Mouse (Mus musculus) cerebellum, adult 9-11 months (tissue): ENCODE measurements at regions not wholly inside any gene's neighbourhood (a gene's known extent, or its start where the extent isn't known, plus 50 kb on each side); places are given as distances from the start of the nearest gene placed in this dataset.

Source experiments
- DNase-seq: peaks from one replicate; pipeline ENCODE4 v3.0.0; 2022

DNA sequence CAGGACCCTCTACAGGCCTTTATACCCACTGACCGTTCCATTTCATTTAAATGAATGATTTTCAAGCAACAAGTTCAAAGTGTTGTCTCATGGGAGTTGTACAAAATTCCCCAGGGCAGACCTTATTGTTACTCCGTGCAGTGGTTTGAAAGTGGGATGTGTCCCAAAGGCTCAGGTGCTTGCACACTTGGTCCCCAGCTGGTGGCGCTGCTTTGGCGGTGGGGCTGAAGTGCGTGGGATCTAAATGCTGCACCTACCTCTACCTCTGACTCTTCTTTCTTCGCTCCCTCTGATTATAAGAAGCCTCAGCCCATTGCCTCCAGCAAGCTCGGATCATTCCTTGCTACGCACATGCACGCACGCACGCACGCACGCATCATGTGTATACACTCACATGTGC is 131.0 kb upstream of the Cops8 start:
- DNase-seq = no peak

DNA sequence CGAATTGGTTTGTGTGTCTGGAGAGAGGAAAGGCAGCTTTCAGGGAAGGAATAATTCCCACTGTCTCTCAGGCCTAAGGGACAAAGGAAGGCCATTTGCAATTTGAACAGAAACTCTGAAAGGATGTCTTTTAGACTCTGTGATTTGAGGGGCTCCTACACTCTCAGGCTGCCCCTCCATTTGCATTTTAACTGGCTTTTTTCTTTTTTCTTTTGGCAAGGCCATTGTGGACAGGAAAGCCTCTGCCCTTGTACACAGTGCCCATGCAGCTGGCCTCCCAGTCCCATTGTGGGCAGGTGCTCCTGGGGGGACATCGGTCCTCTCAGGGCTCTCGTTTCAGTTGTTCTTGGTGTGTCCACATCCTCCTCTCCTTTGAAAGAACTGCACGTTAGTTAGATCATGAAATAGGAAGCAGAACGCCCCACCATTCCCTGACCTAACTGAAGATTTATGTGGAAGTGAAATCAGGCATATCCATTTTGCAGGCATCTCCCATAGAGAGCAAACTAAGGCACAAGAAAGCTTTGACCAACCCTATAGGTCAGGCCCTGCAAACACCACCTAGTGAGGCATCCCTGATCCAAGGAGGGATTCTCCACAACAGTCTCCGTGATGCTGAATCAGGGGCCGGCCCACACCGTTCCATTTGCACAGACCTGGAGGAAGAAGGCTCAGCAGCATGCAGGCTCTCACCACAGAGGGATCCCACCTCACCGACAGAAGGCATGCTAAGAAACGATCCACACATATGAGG is 127.5 kb upstream of the Cops8 start:
- no peak for DNase-seq

DNA sequence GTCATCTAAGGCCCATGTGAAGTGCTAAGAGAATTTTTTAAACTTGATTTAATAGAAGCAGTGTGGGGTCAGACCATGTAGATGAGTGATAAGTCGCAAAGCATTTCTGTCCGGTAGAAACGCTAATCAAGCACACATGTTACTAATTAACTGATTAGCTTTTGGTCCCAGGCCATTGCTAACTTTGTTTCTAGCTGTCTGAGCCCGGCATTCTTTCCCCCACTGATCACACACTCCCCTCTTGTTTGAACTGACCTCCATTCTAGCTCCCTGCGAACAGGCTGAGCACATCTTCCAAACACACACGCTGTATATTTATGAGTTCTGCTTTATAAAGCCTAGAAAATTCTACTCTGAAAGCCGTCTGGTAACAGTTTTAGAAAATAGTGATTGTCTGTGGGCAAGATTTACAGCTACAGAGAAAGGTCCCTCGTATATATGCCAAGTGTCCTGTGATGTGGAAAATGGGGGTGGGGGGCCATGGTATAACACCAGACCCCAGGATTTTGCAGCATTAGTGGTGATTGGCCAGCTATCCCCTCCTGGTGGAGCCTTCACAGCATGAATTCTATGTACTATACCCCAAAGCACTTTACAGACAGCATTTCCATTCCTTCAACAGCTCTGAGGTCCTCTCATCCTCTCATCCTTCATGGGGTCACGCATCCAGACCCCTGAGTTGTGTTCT is 126.1 kb upstream of the Cops8 start:
- DNase-seq = no peak

DNA sequence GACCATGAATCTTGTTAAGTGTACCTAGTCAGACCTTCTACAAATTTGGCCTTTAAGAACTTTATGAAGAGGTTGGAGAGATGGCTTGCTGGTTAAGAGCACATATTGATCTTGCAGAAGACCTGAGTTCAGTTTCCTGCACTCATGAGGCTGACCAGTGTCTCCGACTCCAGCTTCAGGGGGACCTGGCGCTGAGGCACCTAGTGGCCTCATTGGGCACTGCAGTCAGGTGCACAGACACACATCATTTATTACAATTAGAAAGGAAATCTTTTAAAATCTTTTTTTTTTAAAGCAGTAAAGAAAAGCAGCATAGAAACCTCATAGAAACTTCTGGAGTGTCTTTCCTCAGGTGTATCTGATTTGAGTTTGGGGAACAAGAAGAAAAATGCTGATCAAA is 123.9 kb upstream of the Cops8 start:
- no peak for DNase-seq

DNA sequence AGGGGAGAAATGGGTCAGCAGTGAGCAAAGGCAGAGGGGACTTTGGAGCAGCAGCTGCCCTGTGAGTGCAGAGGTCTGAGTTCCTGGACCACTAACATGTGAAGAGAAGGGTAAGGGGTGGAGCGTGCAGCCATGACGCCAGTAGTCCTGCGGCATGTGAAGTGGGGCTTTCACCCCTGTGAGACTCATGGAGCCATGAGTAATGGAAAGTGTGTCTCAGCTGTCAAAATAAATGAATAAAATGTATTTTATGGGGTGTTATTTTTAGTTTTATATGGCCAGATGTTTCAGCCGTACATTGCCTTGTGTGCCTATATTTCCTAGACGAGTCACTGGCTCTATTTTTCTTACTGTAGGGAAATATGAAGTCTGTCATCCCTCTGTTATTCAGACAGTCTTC is 121.5 kb upstream of the Cops8 start:
- DNase-seq = no peak

DNA sequence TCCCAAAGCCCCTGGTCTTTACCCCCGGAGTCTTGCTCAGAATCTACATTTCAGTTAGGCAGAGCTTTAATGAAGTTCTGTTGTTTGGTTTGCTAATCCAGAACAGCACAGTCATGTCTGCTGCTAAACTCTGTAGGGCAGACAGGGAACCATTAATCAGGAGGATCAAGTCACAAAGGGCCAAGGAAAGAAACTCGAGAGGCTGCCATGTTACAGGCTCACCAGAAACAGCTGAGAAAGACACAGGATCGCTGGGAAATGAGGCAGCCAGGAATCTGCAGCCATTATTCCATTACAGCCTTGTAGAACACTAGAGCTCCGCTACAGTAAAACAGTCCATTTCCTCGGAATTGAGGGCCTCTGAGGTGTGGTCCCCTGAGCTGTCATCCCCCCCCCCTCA is 121.1 kb upstream of the Cops8 start:
- no peak for DNase-seq

DNA sequence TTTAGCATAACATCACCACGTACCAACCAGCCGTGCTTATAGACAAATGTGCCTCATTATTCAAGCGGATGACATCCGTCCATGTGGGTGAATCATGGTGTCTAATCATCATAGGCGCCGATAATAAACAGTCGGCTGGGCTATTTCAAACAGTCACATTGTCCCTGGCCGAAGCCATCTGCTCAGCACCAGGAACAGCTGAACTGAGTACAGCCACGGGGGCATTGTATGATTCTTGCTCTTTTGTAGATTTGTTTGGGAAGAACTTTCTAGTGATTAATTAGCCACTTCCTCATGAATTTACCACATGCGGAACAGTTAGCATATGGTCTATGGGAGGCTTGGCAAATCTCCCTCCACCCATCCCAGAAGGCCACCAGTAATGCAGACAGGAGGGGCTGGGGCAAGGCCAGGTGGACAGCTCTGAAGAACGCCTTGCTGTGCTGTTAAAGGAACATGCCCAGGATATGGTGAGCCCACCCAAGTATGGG is 116.4 kb upstream of the Cops8 start:
- peak; percentile 62 for DNase-seq

DNA sequence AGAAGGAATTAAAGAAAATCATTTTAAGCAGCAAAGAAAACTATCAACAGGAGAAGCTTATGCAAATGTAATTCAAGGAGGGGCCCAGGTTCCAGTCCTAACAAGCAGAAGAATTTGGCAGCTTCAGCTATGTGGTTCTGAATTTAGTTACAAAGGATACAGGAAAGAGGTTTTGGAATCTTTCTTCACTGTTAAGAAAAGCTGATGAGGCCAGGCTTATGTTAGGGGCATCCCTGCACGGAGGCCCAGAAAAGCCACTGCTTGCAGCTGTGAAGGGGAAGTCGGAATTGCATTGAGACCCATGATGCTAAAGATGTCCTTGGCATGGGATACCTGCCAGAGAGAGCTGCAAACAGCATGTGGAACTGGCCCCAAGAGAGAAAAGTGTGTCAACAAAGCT is 114.9 kb upstream of the Cops8 start:
- DNase-seq = no peak

DNA sequence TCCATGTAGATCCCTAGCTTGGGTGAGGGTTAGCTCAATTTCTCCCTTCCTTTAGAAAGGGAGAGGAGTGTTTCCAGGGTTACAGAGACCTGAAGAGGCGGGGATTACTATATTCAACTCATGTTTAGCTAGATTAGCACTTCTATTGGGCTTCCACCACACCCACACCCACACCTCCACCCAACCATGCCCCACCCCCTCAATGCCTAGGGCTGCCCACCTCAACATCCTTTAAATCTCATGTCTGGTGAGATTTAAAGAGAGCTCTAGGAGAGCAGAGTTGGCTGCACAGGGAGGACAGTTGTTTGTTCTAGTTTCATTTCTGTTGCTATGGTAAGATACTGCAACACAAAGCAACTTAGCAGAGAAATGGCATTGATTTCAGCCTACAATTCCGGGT is 113.8 kb upstream of the Cops8 start:
- no peak for DNase-seq

DNA sequence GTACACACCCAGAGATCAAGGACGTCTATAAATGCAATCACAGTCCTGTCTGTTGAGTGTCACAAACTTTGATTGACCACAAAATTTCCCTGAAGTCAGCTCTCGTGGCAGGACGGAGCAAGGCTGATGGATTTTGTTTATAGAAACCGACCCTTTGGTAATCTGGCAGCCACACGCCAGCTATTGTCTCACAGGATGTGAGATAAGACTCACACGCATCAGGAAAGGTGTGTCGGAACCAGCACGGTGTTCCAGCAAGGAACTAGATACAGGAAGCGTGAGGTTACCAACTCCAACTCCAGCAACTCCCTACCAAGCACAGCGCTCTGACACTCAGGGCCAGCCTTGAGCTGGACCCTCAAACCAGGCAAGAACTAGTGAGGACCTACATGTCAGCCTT is 112.4 kb upstream of the Cops8 start:
- DNase-seq = no peak

DNA sequence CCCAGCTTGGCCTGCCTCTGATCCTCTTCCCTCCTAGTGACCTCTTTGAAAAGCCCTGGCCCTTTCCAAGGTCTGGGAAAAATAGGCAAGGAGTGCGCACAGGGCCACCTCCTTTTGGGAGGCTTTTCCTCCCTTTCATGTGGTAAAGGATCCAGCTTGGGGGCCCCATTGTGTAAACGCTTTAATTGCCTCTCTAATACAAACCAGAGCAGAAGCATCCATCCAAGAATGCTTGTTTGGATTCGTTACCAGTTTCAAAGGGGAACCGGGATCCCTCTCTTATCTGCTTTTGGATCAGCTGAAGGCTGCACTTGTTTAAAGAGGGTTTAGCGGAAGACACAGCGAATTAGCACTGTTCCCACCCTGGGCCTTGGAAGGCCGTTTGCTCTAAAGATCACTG is 109.3 kb upstream of the Cops8 start:
- no peak for DNase-seq

DNA sequence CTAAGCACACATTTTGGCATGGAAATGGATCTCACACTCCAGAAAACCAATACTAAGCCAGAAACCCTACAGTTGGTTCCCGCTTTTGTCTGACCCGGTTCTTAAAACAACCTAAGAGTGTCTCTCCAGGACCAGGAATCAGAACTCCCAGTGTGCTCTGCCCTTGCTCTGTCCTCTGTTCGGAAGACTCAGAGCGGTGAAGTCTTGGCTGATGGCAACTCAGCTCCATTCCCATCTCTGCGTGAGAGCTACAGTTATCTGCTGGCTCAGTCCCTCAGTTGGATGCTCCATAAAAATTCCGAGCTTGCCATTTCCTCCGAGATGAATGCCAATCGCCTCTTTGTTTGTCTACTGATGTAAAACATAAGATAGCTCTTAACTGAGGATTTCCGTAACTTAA is 107.6 kb upstream of the Cops8 start:
- DNase-seq = no peak

DNA sequence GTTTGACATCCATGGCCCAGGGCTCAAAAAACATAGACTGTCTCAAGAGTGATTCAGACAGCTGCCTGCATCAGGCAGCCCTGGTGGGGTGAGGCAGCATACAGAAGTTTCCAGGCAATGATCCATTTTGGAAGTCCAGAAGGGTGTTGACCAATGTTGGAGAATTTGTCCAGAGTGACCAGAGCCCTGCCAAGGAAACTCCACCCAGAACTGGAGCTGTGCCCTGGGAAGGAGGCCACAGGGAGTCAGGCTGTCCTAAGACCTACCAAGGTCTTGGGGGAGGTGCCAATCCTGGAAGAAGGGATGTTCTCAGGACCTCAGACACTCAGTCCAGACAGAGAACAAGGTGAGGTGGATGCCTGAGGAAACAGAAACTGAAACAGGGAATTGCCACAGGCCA is 105.2 kb upstream of the Cops8 start:
- DNase-seq = no peak

DNA sequence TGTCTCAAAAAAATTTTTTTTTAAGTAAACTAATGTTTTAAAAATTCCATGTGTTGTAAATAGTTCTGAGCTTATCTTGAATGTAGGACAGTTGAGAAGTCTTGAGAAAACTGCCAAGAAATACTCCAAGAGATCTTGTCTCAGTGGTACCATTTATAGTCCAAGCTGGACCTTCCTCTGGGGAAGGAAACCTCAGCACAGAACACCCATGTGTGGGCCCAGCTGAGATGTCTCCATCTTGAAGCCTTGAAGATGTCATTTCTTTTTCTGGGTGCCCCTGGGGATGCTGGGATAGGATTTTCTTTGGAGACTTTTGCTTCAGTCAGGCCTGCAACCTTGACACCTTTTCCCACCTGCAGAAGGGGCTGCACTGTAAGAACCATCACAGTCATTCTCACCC is 101.4 kb upstream of the Cops8 start:
- no peak for DNase-seq

DNA sequence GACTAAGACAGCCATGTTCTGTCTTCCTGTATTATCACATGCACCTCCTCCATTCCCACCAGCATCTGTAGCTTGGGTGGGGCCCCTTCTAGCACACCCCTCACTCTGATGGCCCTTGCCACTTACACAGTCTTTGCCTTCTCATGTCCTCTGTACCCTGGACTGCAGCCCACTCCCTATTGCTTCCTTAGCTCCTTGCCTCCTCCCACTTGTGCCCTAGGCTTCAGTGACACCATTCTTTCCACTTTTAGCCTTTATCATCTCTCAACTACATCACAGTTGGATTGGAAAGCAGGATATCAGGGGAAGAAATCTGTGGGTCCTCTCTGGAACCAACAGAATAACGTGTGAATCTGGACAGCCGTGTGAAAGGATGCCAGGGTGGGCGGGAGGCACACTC is 100.4 kb upstream of the Cops8 start:
- no peak for DNase-seq

DNA sequence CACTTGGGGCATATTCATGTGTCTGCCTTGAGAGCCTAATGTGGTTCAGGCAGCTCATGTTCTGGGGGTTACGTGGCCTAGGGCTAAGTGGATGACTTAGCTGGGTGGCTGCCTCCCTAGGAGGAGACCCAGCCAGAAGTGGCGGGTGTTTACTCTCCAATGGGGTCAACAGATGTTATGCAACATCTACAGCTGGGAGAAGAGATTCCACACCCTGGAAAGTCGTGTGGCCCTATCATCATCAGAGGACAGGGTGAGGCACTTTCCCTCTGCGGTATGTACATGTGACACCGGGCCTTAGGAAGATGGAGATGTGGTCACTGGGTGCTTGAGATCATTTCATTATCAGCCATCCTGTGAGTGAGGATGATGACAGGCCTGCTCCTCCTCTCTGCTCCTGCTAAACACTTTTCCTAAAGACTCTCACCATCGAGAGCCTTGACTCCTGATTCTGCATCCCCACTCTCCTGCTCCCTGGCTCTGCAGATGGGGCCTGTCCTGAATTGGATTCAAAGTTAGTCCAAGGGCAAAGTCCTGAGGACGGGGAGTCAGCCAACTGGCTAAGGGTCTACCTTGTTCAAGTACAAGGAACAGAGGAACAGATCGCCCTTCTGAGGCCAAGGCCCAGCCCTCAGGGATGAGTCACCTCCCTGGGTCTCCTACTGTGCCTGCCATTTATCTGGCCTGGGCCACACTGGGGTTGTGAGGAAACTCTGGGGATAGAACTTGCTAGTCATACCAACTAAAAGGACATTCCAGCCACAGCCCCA is 99.8 kb upstream of the Cops8 start:
- DNase-seq = no peak

DNA sequence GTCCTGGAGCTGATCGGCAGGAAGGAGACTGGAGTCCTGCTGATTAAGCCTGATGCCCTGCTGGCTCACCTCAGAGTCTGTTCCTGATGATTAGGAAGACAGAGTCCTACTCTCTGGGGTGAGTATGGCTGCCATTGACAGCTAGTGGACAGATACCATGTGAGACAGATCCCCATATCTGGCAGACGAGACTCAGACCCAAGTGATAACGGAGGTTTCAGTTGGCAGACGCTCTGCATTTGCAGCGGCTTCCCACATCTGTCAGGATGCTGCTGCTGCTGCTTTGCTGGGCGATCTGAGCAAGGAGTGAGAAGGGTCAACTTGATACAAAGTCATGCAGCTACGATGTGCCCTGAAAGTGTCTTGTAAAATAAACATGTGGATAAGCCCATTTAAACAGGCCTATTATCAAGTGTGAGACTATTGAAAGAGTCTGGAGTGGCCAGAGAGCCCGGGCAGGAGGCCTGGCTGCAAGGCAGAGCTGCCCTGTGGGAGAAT is 98.1 kb upstream of the Cops8 start:
- no peak for DNase-seq

DNA sequence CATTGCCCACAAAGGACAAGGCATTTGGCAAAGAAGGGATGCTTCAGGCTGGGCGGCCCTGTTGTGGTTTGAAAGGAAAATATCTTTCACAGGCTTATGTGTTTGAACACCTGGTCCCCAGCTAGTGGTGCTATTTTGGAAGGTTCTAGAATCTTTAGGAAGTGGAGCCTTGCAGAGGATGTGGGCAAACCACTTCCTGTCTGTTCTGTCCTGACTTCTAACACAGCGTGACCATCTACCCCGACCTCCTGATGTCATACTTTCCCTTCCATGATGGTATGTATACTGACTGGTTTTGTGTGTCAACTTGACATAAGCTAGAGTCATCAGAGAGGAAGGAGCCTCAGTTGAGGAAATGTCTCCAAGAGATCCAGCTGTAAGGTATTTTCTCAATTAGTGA is 97.2 kb upstream of the Cops8 start:
- no peak for DNase-seq

DNA sequence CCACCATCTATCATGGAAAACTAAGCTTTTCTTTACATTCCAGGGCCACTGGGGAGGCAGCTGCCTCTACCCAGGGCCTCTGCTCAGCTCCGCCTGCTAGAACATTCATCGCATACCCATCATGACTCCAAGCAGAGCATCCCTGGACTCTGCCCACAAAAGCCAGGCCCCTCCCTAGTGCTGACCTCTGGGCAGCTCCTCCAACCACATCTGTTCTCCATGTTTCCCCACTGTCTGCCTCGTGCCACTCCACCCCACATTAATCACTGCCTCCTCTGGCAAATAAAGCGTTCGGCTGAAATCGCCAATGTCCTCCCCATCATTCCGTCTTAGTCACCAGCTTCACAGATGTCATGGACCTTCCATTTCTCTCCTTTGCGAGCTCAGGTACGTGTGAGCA is 96.2 kb upstream of the Cops8 start:
- DNase-seq = no peak

DNA sequence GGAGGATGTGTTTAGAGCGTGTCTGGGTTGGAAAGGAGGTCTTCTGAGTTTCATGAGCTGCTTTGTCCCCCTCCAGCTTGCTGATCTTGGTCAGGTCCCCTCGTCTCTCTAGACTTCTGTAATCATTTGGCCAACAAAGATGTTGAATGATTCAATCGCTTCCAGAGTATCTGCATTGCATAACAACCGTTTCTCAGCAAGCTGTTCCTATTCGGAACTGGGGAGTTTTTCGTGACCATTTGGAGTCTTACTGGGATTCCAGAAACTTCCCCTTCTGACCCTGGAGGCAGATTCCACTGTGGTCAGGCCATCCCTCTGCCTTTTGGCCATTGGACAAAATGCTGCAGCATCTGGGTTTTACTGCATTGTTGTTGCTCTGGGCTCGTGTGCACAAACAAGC is 93.4 kb upstream of the Cops8 start:
- no peak for DNase-seq

DNA sequence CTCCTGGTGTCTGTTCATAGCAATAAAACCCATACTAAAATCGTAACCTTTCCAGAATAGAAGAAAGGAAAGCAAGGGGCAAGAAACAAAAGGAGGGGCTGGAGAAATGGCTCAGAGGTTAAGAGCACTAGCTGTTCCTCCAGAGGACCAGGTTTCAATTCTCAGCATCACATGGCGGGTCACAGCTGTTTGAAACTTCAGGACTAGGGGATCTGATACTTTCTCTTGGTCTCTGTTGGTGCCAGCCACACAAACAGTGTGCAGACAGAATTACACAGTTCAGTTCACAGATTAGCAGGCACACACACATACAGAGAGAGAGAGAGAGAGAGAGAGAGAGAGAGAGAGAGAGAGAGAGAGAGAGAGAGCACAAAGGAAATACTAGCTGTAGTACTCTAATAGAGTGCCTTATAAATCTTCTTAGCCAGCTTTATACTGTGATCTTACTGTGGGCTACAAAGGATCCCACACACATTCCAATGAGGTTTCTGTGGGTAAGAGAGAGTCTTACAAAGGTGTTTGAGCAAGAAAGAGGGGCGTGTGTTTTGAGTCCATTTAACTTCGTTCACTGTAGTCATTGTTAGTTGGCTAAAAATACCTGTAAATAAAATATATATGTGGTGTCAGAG is 89.2 kb upstream of the Cops8 start:
- DNase-seq = no peak

DNA sequence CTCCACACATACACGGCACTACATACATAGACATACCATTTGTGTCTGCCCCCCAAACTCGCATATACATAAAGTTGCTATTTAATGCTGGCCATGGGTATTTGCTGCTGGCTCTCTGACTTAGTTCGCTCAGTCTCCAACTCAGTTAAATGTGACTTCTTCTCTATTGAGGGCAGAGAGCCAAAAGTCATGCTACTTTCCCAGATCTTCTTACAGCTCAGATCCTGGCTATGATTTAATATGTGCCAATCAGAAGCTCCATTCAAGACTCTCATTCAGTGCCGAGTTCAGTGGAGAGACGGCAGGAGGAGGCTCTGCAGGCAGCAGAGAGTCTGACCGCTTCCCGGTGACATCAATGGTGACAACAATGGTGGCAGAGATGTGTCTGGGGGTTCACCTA is 88.6 kb upstream of the Cops8 start:
- no peak for DNase-seq

DNA sequence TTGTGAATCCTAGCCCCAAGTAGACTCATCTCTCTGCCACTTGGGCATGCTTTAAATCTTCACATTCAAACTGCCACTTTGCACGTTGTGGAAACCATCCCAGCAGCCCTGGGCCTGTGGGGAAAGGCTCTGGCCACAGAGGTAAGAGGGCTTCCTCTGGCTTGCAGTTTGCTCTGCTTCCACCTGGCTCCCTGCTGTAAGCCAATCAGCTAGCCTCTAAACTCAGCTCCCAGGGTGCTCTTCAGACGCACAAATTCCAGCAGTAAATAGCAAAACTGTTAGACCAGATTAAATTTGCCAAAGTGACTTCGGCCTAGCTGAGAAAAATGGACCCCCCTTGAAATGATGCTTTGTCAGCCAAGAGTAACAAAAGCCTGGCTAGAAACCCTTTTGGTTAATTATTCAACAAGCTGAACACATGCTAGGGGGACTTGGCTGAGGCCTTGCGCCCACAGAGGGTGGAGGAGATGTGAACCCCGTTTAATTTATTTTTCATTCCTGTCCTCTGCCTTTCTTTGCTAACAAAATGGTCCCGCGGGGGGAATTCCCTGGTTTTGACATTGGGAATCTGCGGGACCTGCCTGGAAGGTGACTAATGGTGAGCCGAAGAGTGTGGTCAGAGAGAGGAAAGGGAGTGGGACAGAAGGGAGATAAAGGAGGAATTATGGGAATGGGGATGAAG is 84.1 kb upstream of the Cops8 start:
- no peak for DNase-seq
